Mouse (Mus musculus) cerebellum, adult 2 months (tissue): ENCODE results near the gene Mdm2.

Experiments
- CTCF ChIP-seq: fragments of 200-500 bp; IDR thresholded peaks from 2 replicates; pipeline ENCODE4 v1.5.1; 2011; ENCODE audit warnings: low read depth, mild to moderate bottlenecking, control low read depth, low read length, moderate library complexity, borderline replicate concordance; ENCODE audit not compliant: insufficient read depth
- POLR2A ChIP-seq: fragments of 200-500 bp; IDR thresholded peaks from 2 replicates; pipeline ENCODE4 v1.6.1; 2011; ENCODE audit warnings: low read length, control low read depth, borderline replicate concordance; ENCODE audit not compliant: insufficient read depth

GRCm38 (mm10) chr10:117642201-117642450 is 68.4 kb downstream of the Mdm2 start:
- TF ChIP-seq CTCF, result no peak
- TF ChIP-seq POLR2A, result no peak
